Mouse (Mus musculus): ENCODE measurements around the gene Serpinh1.
"Not testable (repeated sequence)": the region's sequence is repeated elsewhere in the genome, so short reads cannot be mapped to it uniquely, and the experiment has no call there.

Serpinh1 gene

DNA sequence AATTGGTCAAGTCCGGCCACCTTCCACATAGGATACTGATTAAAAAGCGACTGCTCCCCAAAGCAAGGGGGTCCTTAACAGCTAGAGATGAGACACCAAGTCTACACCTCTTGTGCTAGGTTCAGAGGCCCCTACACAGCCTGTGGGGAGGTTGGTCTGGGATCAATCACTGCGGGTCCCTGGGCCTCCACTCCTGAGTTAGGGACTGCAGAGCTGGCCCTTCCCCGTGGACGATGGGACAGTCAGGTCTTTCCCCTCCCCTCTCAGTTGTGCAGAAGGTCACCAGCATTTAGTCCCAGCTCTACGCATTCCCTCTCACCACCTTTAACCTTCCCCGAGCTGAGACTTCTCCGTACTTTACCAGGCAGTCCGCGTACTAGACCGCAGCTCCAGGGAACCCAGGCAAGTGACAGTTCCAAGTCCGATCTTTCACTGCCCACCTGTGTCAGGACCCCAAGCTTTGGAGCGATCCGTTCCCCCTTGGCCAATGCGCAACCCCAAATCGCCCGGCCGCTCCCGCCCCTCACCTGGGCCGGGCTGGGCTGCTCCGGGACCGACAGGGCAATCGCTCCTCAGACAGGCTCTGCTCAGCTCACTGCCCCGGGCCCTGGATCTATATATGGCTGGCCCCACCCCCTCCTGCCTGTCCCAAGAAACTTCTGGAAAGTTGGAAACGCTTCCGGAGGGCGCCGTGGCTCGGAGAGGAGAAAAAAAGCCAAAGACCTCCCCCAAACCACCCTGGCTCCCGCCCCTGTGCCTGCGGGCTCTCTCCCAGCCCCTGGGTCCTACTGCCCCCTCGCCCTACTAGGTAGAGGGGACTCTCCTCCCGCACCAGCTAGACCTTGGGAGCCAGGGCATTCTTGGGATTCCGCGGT, at the start of gene Serpinh1:
Gene Serpinh1, minus strand, starts transcription at position 714 of the 875 bp plus-strand sequence.
- DNase-seq: peak in 1 of 2 experiments; percentile 25

DNA sequence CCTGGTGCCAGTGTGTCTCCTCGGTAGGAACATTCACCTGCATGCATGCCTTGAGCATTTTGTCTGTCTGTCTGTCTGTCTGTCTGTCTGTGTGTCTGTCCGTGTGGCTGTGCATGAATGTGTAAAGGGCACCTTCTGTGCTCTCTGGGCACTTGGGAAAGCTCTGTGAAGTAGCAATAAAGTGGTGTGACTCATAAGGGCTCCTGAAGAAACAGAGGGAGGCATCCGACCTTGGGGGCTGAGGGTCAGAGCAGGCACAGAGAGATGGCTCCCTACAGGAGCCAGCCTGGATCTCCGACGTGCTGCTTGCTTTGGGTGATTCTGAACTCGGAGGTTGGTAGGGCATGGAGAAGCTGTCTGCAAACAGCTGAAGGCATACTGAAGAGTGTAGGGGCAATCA, 49.4 kb upstream of the Serpinh1 start:
- DNase-seq: no peak

DNA sequence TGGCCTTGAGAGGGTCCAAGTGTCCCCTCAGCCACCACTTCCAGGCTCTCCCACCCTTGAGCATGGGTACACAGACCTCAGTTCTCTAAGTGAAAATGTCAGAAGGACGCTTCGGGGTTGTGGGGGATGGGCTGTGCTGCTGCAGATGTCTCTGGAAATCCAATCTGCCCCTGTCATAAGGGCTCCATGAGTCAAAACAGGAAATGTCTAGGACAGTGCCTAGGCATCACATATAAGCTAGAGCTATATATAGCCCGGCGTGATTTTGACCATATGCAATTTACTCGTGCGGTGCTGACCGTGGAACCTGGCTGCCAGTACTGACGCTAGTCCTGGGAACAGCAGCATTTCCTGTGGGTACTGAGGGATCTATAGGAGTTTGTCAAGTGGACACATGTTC, 48.3 kb upstream of the Serpinh1 start:
- DNase-seq: no peak

DNA sequence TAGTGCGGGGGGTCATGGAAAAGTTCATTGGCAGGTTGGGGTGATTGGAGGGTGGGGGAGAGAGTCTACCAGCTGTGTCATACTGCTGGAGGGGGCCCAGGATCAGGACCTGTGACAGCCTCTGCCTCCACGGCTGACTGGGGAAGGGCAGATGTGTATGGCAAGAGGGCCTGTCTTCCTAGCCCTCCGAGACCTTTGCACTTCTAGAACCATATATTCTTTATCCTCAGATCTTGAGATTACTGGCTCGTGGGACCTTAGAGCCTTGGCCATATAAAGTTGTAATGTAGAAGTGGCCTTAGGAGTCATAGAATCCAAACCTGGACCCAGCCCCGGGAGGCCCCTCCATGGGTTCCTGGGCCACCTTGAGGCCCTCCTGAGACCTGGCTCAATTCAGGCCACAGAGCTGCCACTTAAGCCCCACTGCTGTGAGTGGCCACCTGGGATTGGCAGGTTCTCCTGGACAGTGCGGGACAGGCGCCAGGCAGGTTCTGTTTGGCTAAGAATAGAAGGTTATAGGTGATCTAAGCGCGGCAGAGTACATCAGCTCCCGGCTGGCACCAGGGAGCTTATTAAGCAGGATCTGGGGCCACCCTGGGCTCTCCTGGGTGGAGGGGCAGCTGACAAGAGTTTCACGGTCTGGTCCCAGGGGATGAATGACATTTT, 44.1 kb upstream of the Serpinh1 start:
- DNase-seq: peak; percentile 77 to 80

DNA sequence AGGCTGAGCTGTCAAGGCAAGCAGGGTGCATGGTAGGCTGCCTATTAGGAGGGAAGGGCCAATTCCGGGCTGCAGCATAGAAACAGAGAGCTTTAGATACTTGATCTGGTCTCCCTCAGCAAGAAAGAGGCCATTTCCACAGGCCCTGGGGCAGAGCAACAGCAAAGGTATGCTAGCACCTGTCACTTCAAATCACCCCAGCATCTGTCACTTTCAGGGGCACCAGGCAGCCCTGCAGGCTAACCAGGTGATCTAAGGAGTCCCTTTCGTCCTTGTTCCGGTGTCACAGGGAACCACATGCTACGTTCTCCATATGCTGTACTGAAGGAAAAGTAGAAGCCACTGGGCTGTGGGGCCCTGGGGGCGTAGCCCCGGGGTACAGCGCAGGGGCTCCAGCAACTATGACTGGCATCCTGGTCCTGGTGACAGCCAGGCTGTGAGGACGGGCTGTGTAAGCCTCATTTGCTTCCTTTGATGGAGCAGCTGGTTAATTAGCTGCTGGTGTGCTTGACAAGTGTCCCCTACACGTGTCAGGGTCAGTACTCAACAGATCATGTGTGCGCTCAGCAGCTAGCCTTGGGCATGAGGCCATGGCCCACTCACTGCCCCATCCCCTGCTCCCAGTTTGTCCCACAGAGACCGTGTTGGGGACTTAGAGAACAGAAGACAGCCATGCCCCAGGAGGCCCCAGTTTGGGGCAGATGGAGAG, 43.0 kb upstream of the Serpinh1 start:
- no peak for DNase-seq

DNA sequence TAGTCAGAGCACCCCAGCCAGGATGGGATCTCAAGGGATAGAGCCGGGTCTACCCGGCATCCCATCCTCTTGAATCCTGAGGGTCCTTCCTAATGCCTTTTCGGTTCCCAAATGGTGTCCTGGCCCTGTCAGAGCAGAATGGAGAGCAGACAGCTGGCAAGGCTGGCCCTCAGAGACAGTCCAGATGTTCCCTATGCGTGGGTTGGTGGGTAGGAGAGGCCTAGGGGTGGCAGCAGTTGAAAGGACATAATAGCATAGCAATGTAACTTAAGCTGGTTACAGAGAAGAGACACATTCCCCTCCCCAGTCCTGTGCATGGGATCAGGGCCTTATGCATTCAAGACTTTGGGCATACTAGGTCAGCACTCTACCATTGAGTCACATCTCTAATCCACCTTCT, 42.3 kb upstream of the Serpinh1 start:
- no peak for DNase-seq

DNA sequence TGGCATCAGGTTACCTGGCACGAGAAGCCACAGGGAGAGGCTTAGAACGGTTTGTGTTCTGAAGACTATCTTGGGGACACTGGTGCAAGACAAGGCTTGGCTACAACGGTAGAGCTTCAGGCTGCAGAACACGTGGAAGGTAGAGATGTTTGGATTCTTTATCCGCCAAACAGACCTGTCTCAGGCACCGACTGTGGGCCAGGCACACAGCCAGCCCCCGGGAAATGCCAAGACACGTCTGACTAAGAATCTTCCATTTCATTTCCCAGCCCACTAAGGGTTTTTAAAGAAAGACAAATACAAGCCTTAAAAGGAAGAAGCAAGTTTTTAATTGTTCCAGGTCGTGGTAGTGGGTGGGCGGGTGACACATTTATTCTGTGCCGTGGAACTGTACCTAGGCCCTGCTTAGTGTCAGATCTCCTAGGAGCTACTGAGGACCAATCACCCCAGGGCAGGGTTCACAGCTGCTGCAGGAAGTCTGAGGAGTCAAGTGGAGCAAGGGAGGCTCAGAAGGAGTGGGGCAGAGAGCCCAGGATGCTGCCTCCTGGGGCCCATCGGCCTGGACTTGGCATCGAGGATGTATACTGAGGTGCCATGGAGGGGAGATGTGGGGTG, 40.8 kb upstream of the Serpinh1 start:
- DNase-seq: peak; percentile 70 to 71

DNA sequence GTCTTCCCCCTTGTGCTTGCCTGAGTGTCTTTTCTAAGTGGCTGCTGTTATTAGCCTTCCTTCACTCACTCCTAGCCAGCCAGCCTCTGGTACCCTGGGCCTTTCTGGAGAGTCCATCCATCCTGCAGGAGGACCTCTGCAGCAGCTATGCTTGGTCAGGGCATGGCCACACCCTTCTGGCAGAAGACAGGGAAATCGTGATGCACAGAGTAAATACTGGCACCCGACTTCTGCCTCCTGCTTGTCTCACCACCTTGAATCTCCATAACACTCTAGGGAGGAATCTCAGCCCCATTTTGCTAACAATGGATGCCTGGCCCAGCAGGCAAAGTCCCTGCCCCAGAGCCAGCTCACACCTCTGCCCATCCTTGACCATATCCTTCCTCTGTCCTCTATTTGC, 39.7 kb upstream of the Serpinh1 start:
- peak in 1 of 2 experiments; percentile 51 for DNase-seq

DNA sequence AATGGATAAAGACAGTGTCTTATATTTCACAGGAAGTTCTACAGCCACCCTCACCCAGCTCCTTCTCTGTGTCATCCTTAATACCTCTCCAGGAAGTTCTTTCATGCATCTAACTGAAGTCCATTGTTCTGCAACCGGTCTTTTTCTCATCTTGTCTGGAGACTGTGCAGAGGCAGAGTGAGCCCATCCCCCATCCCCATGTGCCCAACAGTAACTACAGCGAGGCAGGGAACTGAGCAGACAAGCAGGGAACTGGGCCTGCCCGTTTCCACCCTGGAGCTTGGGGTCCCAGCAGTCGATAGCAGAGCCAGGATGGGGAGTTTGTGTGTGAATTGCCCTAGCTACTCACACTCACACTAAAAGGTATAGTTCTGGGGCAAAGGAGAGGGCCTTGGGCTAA, 37.5 kb upstream of the Serpinh1 start:
- DNase-seq: no peak

DNA sequence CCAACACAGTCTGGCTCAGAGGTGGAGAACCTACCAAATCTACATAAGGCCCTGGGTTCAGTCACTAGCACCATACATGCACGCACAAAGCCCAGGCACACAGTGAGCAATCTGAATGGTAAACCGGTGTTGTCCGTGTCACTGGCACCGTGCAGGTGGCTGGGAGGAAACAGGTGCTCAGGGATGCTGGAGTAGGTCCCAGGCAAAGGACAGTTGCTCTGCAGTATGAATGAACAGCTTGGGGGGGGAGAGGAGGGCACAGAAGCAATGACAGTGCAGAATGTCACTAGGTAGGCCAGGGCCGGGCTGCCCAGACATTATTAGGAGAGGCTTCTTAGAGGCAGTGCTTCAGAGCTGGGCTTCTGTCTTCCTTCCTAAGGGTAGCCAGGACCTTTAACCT, 34.3 kb upstream of the Serpinh1 start:
- peak; percentile 64 to 70 for DNase-seq

DNA sequence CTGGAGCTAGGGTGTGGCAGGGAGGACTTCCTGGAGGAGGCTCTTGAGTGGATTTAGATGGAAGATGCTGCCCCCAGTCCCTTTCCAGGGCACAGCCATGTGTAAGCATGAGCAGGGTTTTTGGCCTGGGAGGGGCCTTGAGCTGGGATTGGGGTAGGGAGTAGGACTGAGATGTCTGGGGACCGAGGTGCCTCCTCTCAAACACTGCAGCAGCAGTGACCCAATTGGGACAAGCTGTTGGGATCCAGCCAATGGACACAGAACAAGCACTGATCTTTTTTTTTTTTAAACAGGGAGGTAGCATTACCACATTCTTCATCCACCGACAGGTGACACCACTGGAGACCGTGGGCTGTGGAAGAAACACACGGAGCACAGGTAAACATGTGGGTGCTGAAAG, 33.8 kb upstream of the Serpinh1 start:
- peak in 1 of 2 experiments; percentile 13 for DNase-seq

DNA sequence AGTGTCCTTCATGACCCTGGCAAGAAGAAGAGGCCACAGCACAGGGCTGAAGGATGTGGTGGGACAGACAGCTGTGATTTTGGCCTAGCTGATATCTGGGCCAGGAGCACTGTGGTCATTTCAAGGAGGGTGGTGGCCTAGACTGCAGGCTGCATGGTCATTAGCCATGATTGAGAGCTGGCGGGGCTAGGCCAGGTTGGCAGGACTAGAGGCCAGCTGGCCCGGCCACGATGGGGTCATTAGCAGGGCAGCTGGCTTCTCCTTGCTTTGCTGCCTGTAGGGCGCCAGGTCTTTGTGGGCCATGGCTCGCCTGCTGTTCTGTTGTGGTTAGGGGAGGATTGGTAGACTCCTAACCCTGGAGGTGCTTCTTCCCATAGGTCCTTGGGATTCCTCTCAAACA, 33.0 kb upstream of the Serpinh1 start:
- DNase-seq: peak; percentile 67 to 76

DNA sequence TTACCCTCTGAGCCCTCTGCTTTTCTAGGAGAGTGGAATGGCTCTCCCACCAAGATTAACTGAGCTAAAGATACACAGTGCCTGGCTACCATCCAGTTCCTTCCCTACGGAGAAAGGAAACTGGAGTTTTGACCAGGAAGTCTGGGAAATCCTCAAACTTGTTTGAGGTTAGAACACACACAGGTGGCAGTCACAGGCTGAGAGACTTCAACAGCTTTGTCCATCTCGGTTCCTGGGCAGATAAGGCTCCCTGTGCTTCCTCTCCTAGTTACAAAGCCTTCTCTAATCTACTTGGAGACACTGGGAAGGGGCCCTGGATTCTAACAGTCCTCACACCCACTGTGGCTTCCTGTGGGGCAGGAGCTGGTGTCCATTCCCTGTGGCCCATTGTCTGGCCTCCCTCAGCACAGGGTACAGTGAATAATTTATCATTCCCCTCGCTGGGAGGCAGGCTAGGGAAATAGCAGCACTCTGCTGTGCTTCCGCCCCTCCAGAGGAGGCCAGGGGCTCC, 31.1 kb upstream of the Serpinh1 start:
- no peak for DNase-seq

DNA sequence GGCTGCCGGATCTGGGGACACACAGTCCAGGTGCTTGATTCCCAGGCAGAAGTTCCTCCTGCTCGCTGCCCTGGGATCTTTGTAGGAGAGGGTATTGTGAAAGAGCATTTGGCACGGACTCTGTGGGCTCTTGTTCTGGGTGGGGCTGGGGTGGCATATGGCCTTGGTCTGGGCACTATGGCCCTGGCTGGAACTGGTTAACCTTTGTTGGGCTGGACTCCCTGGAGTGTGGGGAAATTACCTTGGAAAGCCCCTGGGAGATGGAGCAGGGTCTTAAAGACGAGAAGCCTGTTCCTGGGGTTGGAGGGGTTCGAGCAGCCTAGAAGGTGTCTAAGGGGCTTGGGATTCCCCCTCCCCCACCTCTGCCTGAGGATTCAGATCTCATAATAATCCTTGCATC, 30.2 kb upstream of the Serpinh1 start:
- peak in 1 of 2 experiments; percentile 29 for DNase-seq

DNA sequence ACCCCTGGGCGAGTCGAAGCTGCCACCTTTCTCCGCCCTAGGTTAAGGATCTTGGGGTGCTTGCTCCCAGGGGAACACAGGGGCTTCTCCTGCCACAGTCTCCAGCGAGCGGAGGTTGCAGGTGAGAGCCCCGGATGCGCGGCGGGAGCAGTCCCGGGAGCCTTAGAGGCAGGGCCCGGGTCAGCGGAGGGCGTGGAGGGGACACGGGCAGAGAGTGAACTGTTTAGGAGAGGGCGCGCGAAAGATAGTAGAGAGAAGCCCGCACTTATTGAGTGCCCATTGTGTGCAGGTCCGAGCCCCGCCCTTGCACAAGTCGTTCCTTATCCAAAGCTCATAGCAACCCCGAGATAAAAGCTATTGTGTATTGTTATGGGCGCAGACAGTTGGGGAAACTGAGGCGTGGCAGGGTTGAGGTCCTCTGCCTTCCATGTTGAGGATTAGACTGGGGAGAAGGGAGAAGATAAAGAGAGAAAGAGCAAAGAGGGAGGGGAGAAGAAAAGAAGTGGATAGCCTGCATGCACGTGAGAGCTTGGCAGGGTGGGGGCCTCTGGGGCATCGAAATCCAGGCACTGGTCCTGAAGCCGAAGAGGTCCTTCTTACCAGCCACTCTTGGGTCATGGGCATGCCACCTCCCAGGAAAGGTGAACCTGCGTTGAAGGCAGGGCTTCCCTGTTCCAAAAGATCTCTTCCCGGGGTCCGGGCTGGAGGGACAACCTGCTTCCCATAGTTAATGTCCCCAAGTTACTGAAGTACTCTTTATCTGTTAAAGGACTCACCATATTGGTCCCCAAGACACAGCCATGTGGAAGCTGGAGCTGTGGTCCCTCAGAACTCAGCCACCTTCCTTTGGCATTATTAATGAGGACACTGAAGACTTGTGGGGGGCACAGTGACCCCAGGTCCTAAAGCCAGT, 29.3 kb upstream of the Serpinh1 start:
- DNase-seq: peak in 1 of 2 experiments; percentile 22

DNA sequence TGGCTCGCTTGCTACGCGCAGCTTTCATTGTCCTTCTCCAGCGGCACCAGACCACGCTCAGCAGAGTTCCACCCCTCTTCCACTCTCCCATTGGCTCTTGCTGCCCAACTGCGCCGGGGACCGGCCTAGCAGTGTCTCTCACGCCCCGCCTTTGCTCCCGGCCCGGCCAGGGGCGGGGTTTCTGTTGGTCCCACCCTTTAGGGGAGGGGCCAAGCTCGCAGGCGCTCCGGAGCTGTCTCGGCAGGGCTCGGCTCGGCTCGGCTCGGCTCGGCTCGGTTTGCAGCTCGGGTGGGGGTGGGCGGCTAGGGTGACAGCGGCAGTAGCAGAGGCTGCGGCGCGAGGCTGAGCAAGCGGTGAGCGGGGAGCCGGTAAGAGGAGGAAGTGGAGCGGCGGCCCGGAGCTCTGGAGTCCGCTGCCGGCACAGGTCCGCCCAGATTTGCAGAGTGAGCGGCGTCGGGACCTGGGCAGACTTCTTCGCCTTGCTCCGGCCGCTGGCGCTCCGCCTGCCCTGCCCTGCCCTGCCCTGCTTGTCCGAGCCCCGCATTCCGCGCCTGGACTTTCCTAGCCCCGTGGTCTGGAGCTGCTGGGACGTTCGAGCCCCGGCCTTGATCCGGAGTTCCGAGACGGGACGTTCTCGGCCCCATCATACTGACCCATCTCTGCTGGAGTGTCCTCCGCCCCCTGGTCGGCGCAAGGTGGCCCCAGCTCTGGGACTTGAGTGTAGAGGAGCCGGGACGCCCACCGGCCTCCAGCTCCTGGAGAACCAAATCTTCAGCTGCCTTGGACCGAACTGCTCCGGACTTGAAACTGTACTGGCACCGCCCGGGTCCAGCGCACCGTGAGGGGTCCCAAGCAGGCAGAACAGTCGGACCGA, 28.4 kb upstream of the Serpinh1 start, which contains the start of gene Gdpd5:
Gene Gdpd5, plus strand, starts transcription at position 201 of the 874 bp plus-strand sequence.
- DNase-seq: peak; percentile 99 to 100

DNA sequence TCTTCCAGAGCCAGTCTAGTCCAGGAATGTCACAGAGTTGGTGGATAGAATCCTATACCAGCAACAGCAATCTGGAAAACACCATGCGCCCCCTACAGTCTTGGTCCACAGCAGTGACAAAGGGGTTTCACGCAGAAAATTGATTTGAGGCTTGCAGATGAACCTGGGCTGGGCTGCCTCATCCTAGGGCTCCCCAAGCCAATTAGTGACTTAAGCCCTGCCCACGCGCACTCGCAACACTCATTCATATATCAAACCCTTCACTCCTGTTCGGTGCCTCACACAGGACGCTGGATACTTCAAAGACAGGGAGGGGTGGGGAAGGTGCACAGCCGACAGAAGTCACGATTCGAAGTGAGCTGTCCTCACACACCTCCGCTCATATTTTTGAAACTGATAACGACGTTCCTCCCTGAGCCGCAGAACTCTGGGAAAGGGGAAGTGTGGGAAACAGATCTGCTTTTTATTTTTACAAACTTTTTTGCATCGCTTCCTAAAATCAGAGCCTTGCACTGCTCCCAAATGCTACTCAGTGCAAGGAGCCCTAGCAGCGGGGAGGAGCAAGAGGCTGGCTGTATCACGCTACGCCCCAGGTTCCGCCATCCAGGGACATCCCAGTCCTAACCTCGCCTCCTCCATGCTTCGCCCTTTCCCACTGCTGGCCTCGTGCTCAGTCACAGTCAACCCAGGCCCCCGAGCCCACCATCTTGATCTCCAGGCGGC, 27.6 kb upstream of the Serpinh1 start:
- peak in 1 of 2 experiments; percentile 38 for DNase-seq

DNA sequence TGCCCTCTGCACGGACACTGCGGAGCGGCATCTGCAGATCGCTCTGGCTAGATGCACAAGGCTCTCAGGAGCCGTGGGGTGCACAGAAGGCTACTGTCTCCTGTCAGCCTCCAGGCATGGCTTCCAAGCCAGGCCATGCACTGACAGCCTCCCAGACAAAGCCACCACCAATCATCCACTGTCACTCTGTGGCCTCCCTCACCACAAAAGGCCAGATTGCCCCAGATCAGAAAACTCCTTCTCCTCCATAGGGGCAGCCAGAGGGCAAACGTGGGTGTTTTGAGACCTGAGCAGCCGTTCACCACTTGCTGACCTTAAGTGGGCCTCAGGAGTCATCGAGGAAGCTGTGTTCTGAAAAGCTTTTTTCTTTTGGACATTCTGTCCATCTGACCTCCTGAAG, 25.8 kb upstream of the Serpinh1 start:
- DNase-seq: no peak

DNA sequence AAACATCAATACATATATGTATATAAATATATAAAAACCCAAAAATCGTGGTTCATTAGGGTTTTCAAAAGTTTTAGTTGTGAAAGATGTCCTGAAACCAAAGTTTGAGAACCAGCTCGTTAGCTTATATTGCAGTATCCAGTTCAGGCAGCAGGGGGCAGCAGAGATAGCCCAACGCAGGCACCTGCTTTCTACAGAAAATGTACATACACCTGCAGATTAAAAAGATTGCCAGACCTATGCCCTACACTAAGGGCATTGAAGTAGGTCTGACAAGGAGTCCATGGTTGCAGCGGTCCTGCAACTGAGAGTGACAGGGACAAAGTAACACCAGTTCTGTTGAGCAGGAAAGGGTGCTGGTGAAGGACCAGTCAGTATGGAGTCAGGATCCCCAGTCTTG, 22.4 kb upstream of the Serpinh1 start:
- peak; percentile 84 to 90 for DNase-seq

DNA sequence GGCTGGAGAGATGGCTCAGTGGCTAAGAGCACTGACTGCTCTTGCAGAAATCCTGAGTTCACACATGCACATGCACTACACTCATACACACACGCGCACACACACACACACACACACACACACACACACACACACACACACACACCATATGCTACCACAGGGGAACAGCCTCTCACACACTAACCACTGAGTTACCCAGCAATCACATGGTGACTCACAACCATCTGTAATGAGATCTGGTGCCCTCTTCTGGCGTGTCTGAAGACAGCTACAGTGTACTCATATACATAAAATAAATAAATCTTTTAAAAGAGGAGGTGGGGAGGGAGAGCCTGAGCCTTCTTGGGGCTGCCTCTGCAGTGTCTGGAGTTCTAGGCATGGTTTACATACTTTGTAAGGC, 21.3 kb upstream of the Serpinh1 start:
- not testable (repeated sequence) for DNase-seq

Measured in cerebellum, postnatal 36 days (tissue).